Mouse (Mus musculus): ENCODE measurements around the gene Etl4. TPM values are rescaled to one million over a fixed set of nuclear protein-coding genes. Genes with fewer than 3 reads are reported as not detected.

The Etl4 gene
- polyA plus RNA-seq, 1 experiment from 2014 or later: 38.0 TPM

DNA sequence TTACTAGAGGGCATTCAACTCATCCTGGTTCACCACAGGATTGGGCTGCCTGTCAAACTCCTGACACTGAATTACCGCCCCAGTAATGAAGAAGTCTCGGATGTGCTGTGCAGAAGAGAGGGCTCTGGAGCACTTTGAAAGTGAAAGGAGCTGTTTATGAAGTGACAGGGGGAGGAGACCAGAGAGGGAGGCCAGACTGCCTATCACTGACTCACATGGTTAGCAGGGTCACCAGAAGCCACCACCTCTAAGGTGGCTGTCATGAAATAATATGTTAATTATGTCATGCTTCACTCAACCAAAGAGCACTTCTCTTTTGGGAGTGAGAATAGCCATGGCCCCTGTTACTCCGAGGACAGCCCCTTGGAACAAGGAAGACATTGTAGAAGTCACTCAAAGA is 825.9 kb downstream of the Etl4 start:
- Histone ChIP-seq H3K27me3 (ENCODE audit: insufficient read depth, low read length) (no peaks in the 10 kb centered on the region), H3K4me2 (ENCODE audit: low read length) (no peak overlapping the region), H3K4me3 (replicated peaks; ENCODE audit: low read depth, low read length) (no peak overlapping the region), H3K9ac (ENCODE audit: low read depth, low read length) (no peak overlapping the region), H3K9me3 (replicated peaks; ENCODE audit: low read length) (no peaks in the 10 kb centered on the region), H3K27ac (0 out of 2 replicates have a peak overlapping the region, but pooled peaks have one; percentile 20), H3K36me3 (ENCODE audit: insufficient read depth, low read length) (no peaks in the 10 kb centered on the region), H3K4me1 (replicated peaks; ENCODE audit: insufficient read depth, low read length) (peaks cover 9% of the 10 kb centered on the region)
- TF ChIP-seq CTCF (IDR thresholded peaks at IDR 0.05; ENCODE audit: low read depth): no peak
- ATAC-seq (replicated peaks; ENCODE audit: low FRiP score, low read depth): no peak
- 55% methylated on average over 3 of the region's 3 CpGs for WGBS
- DNase-seq (ENCODE audit: low spot score): no peak

DNA sequence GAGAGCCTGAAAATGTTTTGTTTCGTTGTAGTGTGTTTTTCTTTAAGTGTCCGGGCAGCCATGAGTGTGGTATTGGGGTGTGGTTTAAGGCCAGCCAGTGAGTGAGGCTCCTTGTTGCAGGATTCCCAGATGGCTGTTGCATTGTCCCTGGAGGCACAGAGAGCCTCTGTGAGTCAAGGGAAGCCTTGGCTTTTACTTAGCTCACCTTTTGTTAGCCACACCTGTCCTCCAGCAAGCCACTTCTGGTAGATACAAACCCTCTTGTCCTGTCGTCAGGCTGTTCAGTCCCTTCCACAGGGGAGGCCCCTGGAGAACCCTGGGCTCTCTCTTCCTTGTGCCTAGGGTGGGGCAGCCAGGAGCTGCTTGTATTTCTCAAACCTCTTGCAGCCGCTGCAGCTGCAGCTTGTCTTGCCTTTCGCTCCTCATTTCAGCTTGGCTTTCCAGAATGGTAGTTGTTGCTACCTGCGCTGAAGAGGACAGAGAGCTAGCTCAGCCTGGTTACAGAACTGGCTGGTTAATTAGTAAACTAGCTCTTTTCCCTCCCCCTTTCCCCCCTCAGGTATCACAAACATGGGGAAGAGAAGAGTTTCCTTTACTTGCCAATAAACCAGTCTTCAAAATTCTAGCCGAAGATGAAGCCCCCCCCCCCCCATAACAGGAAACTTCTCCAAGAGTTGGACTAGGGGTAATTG is 826.9 kb downstream of the Etl4 start:
- DNase-seq (ENCODE audit: low spot score) (no peak), ATAC-seq (replicated peaks; ENCODE audit: low FRiP score, low read depth) (peak; percentile 76)
- Histone ChIP-seq H3K4me2 (ENCODE audit: low read length) (peak overlapping the region; percentile 39), H3K4me3 (replicated peaks; ENCODE audit: low read depth, low read length) (peak overlapping the region; percentile 20; the same call in 1 of the 2 replicates), H3K27ac (peak overlapping the region; percentile 75), H3K9ac (ENCODE audit: low read depth, low read length) (no peak overlapping the region), H3K27me3 (ENCODE audit: insufficient read depth, low read length) (no peaks in the 10 kb centered on the region), H3K36me3 (ENCODE audit: insufficient read depth, low read length) (no peaks in the 10 kb centered on the region), H3K4me1 (replicated peaks; ENCODE audit: insufficient read depth, low read length) (peaks cover 9% of the 10 kb centered on the region), H3K9me3 (replicated peaks; ENCODE audit: low read length) (no peaks in the 10 kb centered on the region)
- TF ChIP-seq CTCF (IDR thresholded peaks at IDR 0.05; ENCODE audit: low read depth): no peak
- 54% methylated on average over 7 of the region's 7 CpGs for WGBS

DNA sequence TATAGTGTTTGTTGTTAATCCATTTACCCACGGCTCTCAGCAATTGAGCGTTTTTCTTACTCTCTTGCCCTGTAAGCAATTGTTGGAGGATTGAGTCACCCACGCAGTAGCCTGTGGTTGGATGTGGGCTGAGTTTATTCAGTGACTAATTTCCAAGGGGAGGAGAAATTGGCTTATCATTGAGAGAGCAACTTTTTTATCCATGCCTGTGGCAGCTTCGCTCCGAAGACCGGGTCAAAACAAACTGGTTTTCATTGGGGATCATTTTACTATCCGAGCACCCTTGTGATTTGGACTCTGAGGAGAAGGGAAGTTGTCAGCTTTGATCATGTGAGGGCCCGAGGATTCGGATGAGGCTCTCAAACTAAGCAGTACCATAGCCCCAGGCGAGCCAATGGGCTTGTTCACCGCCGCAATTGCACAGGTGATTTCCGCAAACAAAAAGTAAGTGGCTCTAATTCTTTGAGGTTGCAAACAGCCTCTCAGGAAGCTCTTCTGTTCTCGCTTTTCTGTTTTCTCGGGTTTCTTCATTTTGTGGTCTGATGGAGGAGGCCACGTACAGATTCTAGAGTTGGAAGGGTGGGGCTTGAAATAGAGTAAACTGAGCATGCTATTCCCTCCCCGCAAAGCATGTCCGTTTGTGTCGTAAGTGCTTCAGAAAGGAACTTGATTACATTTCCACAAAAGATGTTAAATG is 827.7 kb downstream of the Etl4 start:
- TF ChIP-seq CTCF (IDR thresholded peaks at IDR 0.05; ENCODE audit: low read depth): no peak
- ATAC-seq (replicated peaks; ENCODE audit: low FRiP score, low read depth): peak; percentile 63; the same call in 1 of the 2 replicates
- Histone ChIP-seq H3K9ac (ENCODE audit: low read depth, low read length) (no peak overlapping the region), H3K9me3 (replicated peaks; ENCODE audit: low read length) (no peaks in the 10 kb centered on the region), H3K4me1 (replicated peaks; ENCODE audit: insufficient read depth, low read length) (peaks cover 9% of the 10 kb centered on the region), H3K4me3 (replicated peaks; ENCODE audit: low read depth, low read length) (peak overlapping the region; percentile 20; the same call in 1 of the 2 replicates), H3K4me2 (ENCODE audit: low read length) (peak overlapping the region; percentile 39), H3K36me3 (ENCODE audit: insufficient read depth, low read length) (no peaks in the 10 kb centered on the region), H3K27me3 (ENCODE audit: insufficient read depth, low read length) (no peaks in the 10 kb centered on the region), H3K27ac (peak overlapping the region; percentile 75; the same call in 1 of the 2 replicates)
- 40% methylated on average over 19 of the region's 19 CpGs for WGBS
- peak; percentile 45 for DNase-seq (ENCODE audit: low spot score)

GRCm38 (mm10) chr2:20737837-20738236 is 828.3 kb downstream of the Etl4 start:
- Histone ChIP-seq H3K4me1 (replicated peaks; ENCODE audit: insufficient read depth, low read length) (peaks cover 9% of the 10 kb centered on the region), H3K9me3 (replicated peaks; ENCODE audit: low read length) (no peaks in the 10 kb centered on the region), H3K9ac (ENCODE audit: low read depth, low read length) (no peak overlapping the region), H3K4me3 (replicated peaks; ENCODE audit: low read depth, low read length) (no peak overlapping the region), H3K4me2 (ENCODE audit: low read length) (peak overlapping the region; percentile 39; the same call in 1 of the 2 replicates), H3K27ac (no peak overlapping the region), H3K27me3 (ENCODE audit: insufficient read depth, low read length) (no peaks in the 10 kb centered on the region), H3K36me3 (ENCODE audit: insufficient read depth, low read length) (no peaks in the 10 kb centered on the region)
- no peak for ATAC-seq (replicated peaks; ENCODE audit: low FRiP score, low read depth)
- DNase-seq (ENCODE audit: low spot score): no peak
- no peak for TF ChIP-seq CTCF (IDR thresholded peaks at IDR 0.05; ENCODE audit: low read depth)
- WGBS: 42% methylated on average over 4 of the region's 4 CpGs

- 60% methylated on average over 1 of the region's 1 CpGs for WGBS
- Histone ChIP-seq H3K9ac (ENCODE audit: low read depth, low read length) (no peak overlapping the region), H3K27ac (no peak overlapping the region), H3K36me3 (ENCODE audit: insufficient read depth, low read length) (peaks cover 19% of the 10 kb centered on the region; the same call in 1 of the 2 replicates), H3K4me3 (replicated peaks; ENCODE audit: low read depth, low read length) (no peak overlapping the region), H3K9me3 (replicated peaks; ENCODE audit: low read length) (no peaks in the 10 kb centered on the region), H3K27me3 (ENCODE audit: insufficient read depth, low read length) (no peaks in the 10 kb centered on the region), H3K4me2 (ENCODE audit: low read length) (no peak overlapping the region), H3K4me1 (replicated peaks; ENCODE audit: insufficient read depth, low read length) (no peaks in the 10 kb centered on the region; the same call in 1 of the 2 replicates)
- ATAC-seq (replicated peaks; ENCODE audit: low FRiP score, low read depth): no peak
- TF ChIP-seq CTCF (IDR thresholded peaks at IDR 0.05; ENCODE audit: low read depth): no peak
- no peak for DNase-seq (ENCODE audit: low spot score)
Observed at GRCm38 (mm10) chr2:20747723-20748122, 838.1 kb downstream of the Etl4 start.

DNA sequence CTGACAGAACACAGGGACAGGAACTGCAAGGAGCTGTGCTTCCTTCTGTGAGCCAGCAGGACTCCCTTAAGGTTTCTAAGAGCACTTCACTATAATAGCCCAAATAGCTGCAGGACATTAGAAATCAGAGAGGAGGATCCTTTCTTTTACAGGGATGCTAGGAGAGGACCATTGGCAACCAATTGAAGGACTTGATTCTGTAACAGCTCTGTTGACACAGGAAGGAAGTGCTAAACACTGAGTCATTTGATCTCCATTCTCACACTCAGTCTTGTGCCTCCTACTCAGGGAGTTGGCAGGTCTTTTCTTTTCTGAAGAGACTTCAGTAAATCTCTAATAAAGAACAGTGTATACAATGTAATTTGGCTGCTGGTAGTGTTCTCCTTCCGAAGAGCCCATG is 838.9 kb downstream of the Etl4 start:
- Histone ChIP-seq H3K27ac (no peak overlapping the region), H3K4me3 (replicated peaks; ENCODE audit: low read depth, low read length) (no peak overlapping the region), H3K9ac (ENCODE audit: low read depth, low read length) (no peak overlapping the region), H3K27me3 (ENCODE audit: insufficient read depth, low read length) (no peaks in the 10 kb centered on the region), H3K9me3 (replicated peaks; ENCODE audit: low read length) (no peaks in the 10 kb centered on the region), H3K4me1 (replicated peaks; ENCODE audit: insufficient read depth, low read length) (no peaks in the 10 kb centered on the region; the same call in 1 of the 2 replicates), H3K4me2 (ENCODE audit: low read length) (no peak overlapping the region), H3K36me3 (ENCODE audit: insufficient read depth, low read length) (peaks cover 16% of the 10 kb centered on the region; the same call in 1 of the 2 replicates)
- DNase-seq (ENCODE audit: low spot score) (peak; percentile 74), ATAC-seq (replicated peaks; ENCODE audit: low FRiP score, low read depth) (no peak)
- no peak for TF ChIP-seq CTCF (IDR thresholded peaks at IDR 0.05; ENCODE audit: low read depth)
- WGBS: 38% methylated on average over 1 of the region's 1 CpGs
